Mouse (Mus musculus) embryo, embryonic 11 days (tissue): ENCODE measurements around the gene CK137956.
A peak's percentile ranks its signal among the peaks of the same experiment; 100 is the strongest.

Experiments
- DNase-seq: peaks from one replicate; pipeline ENCODE4 v3.0.0-alpha.2; 2015

Gene CK137956

DNA sequence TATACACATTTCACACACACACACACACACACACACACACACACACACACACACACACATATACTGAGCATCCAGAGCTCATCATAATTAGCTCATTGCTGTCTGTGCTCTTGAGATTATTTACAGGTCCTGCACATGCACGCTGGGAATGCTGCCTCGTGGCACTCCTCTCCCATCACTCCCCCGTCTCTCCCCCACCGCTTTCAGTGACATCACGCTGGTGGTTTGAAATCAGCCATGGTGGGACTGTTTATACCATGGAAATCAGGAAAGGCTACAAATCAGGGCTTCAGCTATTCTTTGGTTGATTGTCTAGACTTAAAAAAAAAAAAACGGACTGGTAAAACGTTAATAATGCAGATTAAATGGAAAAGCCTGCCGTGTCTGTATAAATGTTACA is 63.6 kb downstream of the CK137956 start:
- no peak for DNase-seq

DNA sequence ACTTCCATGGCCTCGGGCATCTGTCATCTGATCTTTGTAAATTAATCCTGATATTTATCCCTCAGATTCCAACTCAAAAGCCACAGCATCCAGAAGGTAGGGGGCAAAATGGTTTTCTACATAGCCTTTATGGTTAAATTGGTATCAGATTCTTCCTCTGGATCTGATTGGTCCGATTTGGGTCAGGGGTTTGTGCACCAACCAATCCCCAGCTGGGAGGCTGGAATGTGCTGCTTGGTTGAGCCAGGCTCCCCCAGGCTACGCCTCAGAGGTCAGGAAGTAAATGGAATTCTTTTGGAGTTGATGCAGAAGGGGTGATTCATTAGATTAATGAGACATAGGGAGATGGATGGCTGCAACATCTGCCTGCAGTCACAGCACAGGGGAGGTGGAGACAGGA is 66.8 kb downstream of the CK137956 start:
- DNase-seq, result peak; percentile 11

DNA sequence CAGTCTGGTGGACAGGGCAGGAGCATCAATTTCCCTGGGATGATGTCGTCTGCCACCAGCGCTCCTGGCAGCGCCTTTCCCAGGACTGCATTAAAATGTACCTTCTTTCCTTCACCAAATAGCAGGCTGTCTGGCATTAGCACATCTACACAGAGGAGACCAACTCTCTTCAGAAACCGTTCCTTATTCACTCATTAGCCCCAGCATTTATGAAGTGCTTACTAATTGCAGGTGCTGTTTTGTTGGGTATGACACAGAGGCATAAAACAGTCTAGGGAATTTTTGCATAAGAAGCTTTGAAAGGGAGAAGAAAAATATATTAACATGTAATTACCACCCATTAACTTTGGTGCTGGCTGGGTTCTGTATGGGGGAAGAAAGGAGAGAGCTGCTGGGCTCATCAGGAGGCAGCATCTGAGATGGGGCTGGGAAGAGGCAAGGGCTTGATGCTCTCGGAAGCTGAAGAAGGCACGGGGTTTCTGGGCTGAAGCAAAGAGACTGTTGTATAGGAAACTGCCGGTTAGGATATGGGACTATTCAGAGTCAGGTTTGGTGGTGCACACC is 69.8 kb downstream of the CK137956 start:
- no peak for DNase-seq

DNA sequence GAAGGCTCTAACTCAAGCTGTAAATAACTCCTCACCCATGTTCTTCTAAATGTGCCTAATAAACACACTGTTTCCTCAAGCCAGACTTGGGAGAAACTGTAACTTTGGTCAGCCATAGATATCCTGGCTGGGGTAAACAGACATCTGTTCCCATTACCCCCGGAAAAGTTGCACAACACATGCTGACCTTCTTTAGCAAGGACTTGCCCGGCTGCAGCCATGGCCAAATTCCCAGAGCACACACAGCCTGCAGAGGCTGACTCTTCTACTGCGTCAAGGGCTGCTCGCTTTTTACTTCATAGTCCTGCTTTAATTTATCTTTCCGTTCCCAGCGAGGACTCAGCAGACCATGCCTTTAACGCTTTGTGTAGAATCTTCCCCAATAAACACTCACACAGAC is 81.7 kb downstream of the CK137956 start:
- no peak for DNase-seq

DNA sequence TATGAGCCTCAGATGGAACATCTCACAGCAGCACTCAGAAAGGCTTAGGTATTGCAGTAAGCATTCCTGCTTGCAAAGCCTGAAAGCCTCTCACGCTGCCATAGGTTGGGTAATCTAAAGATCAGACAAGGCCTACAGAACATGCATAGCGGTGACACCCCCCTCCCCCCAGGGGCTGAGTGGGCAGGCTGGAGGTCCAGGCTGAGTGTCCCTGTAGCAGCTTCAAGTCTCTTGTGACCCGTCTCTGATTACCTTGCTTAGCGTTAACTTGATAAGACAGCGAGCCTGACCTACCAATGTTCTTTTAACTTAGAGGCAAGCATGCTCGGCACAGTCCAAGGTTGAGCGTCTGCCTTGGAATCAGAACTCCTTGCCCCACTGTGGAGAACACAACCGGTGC is 91.8 kb downstream of the CK137956 start:
- DNase-seq, result no peak
